Mouse (Mus musculus): ENCODE results near the gene 4931428F04Rik. TPM values are rescaled to one million over a fixed set of nuclear protein-coding genes. Genes with fewer than 3 reads are reported as not detected.

Gene 4931428F04Rik
- total and polyA plus RNA-seq, 2 experiments from 2014 or later: 70.9 to 146 TPM

DNA sequence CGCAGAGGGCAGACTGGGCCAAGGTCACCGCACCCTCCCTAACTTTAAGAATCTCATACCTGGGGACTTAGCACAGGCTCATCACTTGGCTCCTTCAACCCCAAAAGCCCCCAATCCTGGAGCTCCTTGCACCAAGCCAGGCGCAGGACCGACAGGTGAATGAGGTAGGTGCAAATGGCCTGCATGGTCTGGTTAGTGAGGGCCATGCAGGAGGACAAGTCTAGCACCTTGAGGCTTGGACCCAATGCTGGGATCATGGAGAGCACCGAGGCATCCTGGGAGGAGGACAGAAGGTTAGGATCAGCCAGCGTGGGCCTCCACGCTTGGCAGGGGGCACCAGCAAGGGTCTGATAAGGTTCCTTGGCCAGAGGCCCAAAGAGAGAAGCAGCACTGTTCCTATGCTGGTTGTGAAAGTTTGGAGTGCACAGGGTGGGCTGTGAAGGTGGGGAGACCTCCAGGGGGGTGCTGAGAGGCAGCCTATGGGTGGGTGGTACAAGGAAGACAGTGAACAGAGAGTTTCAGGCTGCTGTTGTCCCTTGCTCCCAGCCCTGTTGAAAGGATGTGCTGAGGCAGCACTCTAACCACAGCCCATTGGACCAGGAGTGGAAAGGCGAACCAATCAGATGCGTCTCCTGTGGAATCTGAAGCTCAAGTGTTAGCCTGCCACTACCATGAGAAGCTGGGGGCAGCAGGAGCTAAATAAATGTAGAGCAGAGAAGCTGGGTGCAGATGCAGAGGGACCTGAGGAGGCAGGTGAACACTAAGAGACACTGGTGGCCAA, 24.1 kb upstream of the 4931428F04Rik start:
- no peak for TF ChIP-seq CTCF (IDR thresholded peaks at IDR 0.05; ENCODE audit: low read depth)
- Histone ChIP-seq H3K9me3 (ENCODE audit: low read length) (no peaks in the 10 kb centered on the region), H3K27ac (ENCODE audit: low read depth, low read length) (no peak overlapping the region), H3K36me3 (ENCODE audit: insufficient read depth) (peaks cover 73% of the 10 kb centered on the region), H3K4me2 (ENCODE audit: low read depth) (no peak overlapping the region), H3K9ac (no peak overlapping the region), H3K27me3 (ENCODE audit: insufficient read depth, low read length) (no peaks in the 10 kb centered on the region), H3K4me3 (ENCODE audit: low read depth, low read length) (no peak overlapping the region), H3K4me1 (ENCODE audit: insufficient read depth) (no peaks in the 10 kb centered on the region)
- no peak for DNase-seq
- 79% methylated on average over 9 of the region's 9 CpGs for WGBS
- ATAC-seq: no peak

DNA sequence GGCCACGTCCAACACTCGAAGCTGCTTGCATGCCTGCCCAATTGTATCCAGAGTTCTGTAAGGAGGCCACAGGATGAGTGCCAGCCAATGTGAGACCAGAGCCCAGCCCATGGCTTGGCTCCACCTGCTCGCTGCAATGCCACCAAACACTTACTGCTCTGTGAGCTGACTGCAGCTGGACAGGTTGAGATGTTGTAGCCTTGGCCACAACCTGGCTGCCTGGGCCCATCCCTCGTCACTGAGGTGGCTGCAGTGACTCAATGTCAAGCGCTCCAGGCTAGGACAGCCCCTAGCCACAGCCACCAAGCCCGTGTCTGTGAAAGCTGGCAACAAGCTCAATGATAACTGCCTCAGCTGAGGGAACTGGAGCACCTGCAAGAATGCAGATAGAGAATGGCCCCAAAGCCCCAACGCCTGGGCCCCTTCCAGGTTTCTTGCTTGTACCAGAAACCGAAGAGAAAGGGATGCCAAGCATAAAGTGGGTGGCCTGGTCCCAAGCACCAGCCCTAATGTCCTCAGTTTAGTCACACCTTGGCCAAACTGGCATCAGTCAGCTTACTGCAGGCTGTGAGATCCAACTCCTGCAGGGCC, 23.3 kb upstream of the 4931428F04Rik start:
- Histone ChIP-seq H3K4me1 (ENCODE audit: insufficient read depth) (no peaks in the 10 kb centered on the region), H3K4me2 (ENCODE audit: low read depth) (no peak overlapping the region), H3K27ac (ENCODE audit: low read depth, low read length) (no peak overlapping the region), H3K27me3 (ENCODE audit: insufficient read depth, low read length) (no peaks in the 10 kb centered on the region), H3K9ac (no peak overlapping the region), H3K4me3 (ENCODE audit: low read depth, low read length) (no peak overlapping the region), H3K9me3 (ENCODE audit: low read length) (no peaks in the 10 kb centered on the region), H3K36me3 (ENCODE audit: insufficient read depth) (peaks cover 74% of the 10 kb centered on the region)
- WGBS: 86% methylated on average over 8 of the region's 8 CpGs
- no peak for ATAC-seq
- no peak for TF ChIP-seq CTCF (IDR thresholded peaks at IDR 0.05; ENCODE audit: low read depth)
- DNase-seq: no peak

DNA sequence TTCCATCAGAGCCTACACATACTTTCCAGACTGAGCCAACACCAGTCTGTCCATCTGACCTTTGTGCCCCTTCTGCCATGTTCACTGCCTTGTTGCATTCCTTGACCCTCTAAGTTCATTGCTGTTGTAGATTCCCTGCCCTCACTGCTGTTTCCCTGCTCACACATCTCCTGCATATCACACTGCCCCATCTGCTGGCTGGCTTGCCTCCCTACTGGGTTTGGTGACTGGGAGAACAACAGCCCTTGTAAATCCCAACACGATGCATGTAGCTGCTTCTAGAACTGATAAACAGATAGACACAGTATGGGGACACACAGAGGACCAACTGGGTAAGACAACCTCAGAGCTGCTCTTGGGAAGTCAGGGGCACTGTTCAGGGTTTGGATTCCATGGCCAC, 22.1 kb upstream of the 4931428F04Rik start:
- Histone ChIP-seq H3K4me2 (ENCODE audit: low read depth) (no peak overlapping the region), H3K4me3 (ENCODE audit: low read depth, low read length) (no peak overlapping the region), H3K36me3 (ENCODE audit: insufficient read depth) (peaks cover 76% of the 10 kb centered on the region), H3K27ac (ENCODE audit: low read depth, low read length) (no peak overlapping the region), H3K9me3 (ENCODE audit: low read length) (no peaks in the 10 kb centered on the region), H3K4me1 (ENCODE audit: insufficient read depth) (no peaks in the 10 kb centered on the region), H3K9ac (no peak overlapping the region), H3K27me3 (ENCODE audit: insufficient read depth, low read length) (no peaks in the 10 kb centered on the region)
- DNase-seq: no peak
- WGBS: 89% methylated on average over 1 of the region's 1 CpGs
- TF ChIP-seq CTCF (IDR thresholded peaks at IDR 0.05; ENCODE audit: low read depth): 0 out of 2 replicates have a peak, but pooled peaks have one; percentile 28
- 0 out of 2 replicates have a peak, but pooled peaks have one; percentile 16 for ATAC-seq

DNA sequence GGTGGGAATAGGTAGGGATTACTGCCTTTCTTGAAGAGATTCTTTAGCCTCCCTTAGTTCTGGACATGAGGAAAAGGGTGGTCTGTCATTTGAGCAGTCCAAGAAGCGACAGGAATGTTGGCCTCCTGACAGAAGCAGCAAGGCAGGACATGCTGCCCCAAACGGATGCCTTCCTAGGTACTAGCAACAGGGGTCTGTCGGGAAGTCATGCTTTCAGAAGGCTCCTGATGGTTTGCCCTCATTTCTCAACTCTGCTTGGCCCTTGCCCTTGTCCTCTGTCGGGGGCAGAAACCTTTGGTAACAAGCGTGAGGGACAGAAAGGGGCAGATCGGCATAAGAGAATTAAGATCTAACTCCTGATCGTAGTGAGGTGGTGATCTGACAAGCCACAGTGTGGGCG, 20.5 kb upstream of the 4931428F04Rik start:
- ATAC-seq (no peak), DNase-seq (no peak)
- no peak overlapping the region for H3K9ac ChIP-seq
- 89% methylated on average over 8 of the region's 8 CpGs for whole genome bisulfite sequencing
- no peak for TF ChIP-seq CTCF (IDR thresholded peaks at IDR 0.05; ENCODE audit: low read depth)
- no peaks in the 10 kb centered on the region for H3K27me3 ChIP-seq (ENCODE audit: insufficient read depth, low read length)
- no peak overlapping the region for H3K27ac ChIP-seq (ENCODE audit: low read depth, low read length)
- H3K4me3 ChIP-seq (ENCODE audit: low read depth, low read length): no peak overlapping the region
- peaks cover 68% of the 10 kb centered on the region for H3K36me3 ChIP-seq (ENCODE audit: insufficient read depth)
- no peak overlapping the region for H3K4me2 ChIP-seq (ENCODE audit: low read depth)
- H3K9me3 ChIP-seq (ENCODE audit: low read length): no peaks in the 10 kb centered on the region
- peaks cover 4% of the 10 kb centered on the region; the same call in 1 of the 2 replicates for H3K4me1 ChIP-seq (ENCODE audit: insufficient read depth)

DNA sequence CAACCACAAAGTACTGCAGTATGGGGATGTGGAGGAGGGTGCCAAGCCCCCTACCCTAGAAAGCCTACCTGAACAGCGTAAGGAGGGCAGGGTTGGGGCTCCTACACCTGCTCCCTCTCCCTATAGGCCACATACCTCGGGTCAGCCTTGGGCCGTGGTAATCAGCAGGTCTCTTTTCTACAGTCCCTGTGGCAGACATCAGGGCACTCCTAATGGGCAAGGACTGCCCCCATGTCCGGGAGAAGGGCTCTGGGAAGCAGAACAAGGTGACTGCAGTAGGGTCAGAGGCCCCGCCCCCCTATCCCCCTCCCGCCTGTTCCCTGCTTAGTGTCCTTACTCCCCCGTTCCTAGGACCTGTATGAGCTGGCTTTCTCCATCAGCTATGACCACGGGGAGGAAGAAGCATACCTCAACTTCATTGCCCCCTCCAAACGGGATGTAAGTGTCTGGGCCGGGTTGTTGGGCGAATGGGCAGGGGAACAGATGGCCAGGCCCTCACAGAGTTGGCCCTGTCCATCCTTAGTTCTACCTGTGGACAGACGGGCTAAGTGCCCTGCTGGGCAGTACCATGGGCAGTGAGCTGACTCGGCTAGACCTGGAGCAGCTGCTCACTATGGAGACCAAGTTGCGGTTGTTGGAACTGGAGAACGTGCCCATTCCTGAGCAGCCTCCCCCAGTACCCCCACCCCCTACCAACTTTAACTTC, 19.6 kb upstream of the 4931428F04Rik start:
- ATAC-seq (no peak), DNase-seq (no peak)
- Histone ChIP-seq H3K4me1 (ENCODE audit: insufficient read depth) (peaks cover 4% of the 10 kb centered on the region; the same call in 1 of the 2 replicates), H3K9me3 (ENCODE audit: low read length) (no peaks in the 10 kb centered on the region), H3K4me2 (ENCODE audit: low read depth) (no peak overlapping the region), H3K36me3 (ENCODE audit: insufficient read depth) (peaks cover 67% of the 10 kb centered on the region), H3K27ac (ENCODE audit: low read depth, low read length) (no peak overlapping the region), H3K4me3 (ENCODE audit: low read depth, low read length) (no peak overlapping the region), H3K9ac (no peak overlapping the region), H3K27me3 (ENCODE audit: insufficient read depth, low read length) (no peaks in the 10 kb centered on the region)
- 81% methylated on average over 15 of the region's 15 CpGs for WGBS
- no peak for TF ChIP-seq CTCF (IDR thresholded peaks at IDR 0.05; ENCODE audit: low read depth)

DNA sequence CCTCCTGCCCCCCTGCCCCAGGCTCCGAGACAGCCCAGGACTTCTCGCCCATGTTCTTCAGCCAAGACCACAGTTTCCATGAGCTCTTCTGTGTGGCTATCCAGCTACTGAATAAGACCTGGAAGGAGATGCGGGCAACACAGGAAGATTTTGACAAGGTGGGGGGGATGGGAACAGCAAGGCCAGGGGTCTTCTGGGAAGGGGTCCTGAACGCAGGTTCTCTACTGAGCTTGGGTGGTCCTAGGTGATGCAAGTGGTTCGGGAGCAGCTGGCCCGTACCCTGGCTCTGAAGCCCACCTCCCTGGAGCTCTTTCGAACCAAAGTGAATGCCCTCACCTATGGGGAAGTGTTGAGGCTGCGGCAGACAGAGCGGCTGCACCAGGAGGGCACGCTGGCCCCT, 18.8 kb upstream of the 4931428F04Rik start:
- TF ChIP-seq CTCF (IDR thresholded peaks at IDR 0.05; ENCODE audit: low read depth): no peak
- H3K36me3 ChIP-seq (ENCODE audit: insufficient read depth): peaks cover 66% of the 10 kb centered on the region
- no peak overlapping the region for H3K4me2 ChIP-seq (ENCODE audit: low read depth)
- H3K4me1 ChIP-seq (ENCODE audit: insufficient read depth): peaks cover 4% of the 10 kb centered on the region; the same call in 1 of the 2 replicates
- ATAC-seq (no peak), DNase-seq (no peak)
- no peak overlapping the region for H3K27ac ChIP-seq (ENCODE audit: low read depth, low read length)
- 92% methylated on average over 10 of the region's 10 CpGs for WGBS
- no peaks in the 10 kb centered on the region for H3K27me3 ChIP-seq (ENCODE audit: insufficient read depth, low read length)
- H3K9me3 ChIP-seq (ENCODE audit: low read length): no peaks in the 10 kb centered on the region
- H3K4me3 ChIP-seq (ENCODE audit: low read depth, low read length): no peak overlapping the region
- no peak overlapping the region for H3K9ac ChIP-seq

DNA sequence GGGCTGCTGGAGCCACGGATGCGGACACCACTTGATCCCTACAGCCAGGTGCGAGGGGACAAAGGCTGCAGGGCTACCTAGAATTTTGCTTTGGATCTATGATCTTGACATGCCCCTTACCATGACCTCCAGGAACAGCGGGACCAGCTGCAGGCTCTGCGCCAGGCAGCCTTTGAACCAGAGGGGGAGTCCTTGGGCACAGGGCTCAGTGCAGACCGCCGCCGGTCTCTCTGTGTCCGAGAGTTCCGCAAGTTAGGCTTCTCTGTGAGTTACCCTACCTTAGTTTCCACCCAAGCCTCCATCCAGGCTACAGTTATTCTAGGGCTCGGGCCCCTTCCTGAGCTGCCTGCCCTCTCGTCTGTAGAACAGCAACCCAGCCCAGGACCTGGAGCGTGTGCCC, 18.0 kb upstream of the 4931428F04Rik start:
- Histone ChIP-seq H3K27ac (ENCODE audit: low read depth, low read length) (no peak overlapping the region), H3K4me3 (ENCODE audit: low read depth, low read length) (no peak overlapping the region), H3K9me3 (ENCODE audit: low read length) (no peaks in the 10 kb centered on the region), H3K27me3 (ENCODE audit: insufficient read depth, low read length) (no peaks in the 10 kb centered on the region), H3K36me3 (ENCODE audit: insufficient read depth) (peaks cover 65% of the 10 kb centered on the region), H3K4me2 (ENCODE audit: low read depth) (no peak overlapping the region), H3K9ac (no peak overlapping the region), H3K4me1 (ENCODE audit: insufficient read depth) (peaks cover 4% of the 10 kb centered on the region; the same call in 1 of the 2 replicates)
- WGBS: 96% methylated on average over 13 of the region's 13 CpGs
- ATAC-seq: no peak
- DNase-seq: no peak
- no peak for TF ChIP-seq CTCF (IDR thresholded peaks at IDR 0.05; ENCODE audit: low read depth)
